Mouse (Mus musculus): ENCODE data around the gene Dad1. TPM values are rescaled to one million over a fixed set of nuclear protein-coding genes. Genes with fewer than 3 reads are reported as not detected.

Gene Dad1
- 388 and 425 TPM in 2 replicates for polyA plus RNA-seq (2021; fragmentation: Nextera tagmentation)
- long read RNA-seq, experiment 1, transcript Dad1-201 (3 exons, 878 nt) = major isoform, 80 of 82 reads
- long read RNA-seq, experiment 1, partial matches to known transcripts = 0 of 82 reads
- long read RNA-seq, experiment 1, other reads (novel, unspliced or antisense) = 2 of 82 reads
- long read RNA-seq, experiment 2, transcript Dad1-201 (3 exons, 878 nt) = major isoform, 312 of 319 reads
- long read RNA-seq, experiment 2, partial matches to known transcripts = 4 of 319 reads
- long read RNA-seq, experiment 2, other reads (novel, unspliced or antisense) = 2 of 319 reads

GRCm38 (mm10) chr14:54253741-54254291 lies at the start of gene Dad1, which contains the start of gene Abhd4:
Gene Dad1 (minus strand): TSS chr14:54254104.
Gene Abhd4 (plus strand): TSS chr14:54254188.

GRCm38 (mm10) chr14:54284839-54285238 lies 30.9 kb upstream of the Dad1 start, which contains the start of gene Olfr49:
Gene Olfr49 (minus strand): TSS chr14:54284939.

Other genes with a start within 250 kb of the Dad1 start
- 72.4 and 90.2 TPM in 2 replicates for gene Abhd4, start 84 bp upstream of the Dad1 start, polyA plus RNA-seq (2021; fragmentation: Nextera tagmentation)
- not detected in 2 replicates for gene Olfr49, start 30.8 kb upstream of the Dad1 start, polyA plus RNA-seq (2021; fragmentation: Nextera tagmentation)
- 36.9 and 48.4 TPM in 2 replicates for gene Oxa1l, start 106.7 kb upstream of the Dad1 start, polyA plus RNA-seq (2021; fragmentation: Nextera tagmentation)
- 1.0 and 2.1 TPM in 2 replicates for gene Slc7a7, start 163.7 kb upstream of the Dad1 start, polyA plus RNA-seq (2021; fragmentation: Nextera tagmentation)
- gene Mrpl52, start 172.8 kb upstream of the Dad1 start, polyA plus RNA-seq (2021; fragmentation: Nextera tagmentation) = 395 and 463 TPM in 2 replicates
- 2.3 and 6.2 TPM in 2 replicates for gene Mmp14, start 177.5 kb upstream of the Dad1 start, polyA plus RNA-seq (2021; fragmentation: Nextera tagmentation)
- gene Lrp10, start 210.0 kb upstream of the Dad1 start, polyA plus RNA-seq (2021; fragmentation: Nextera tagmentation) = 7.2 and 18.6 TPM in 2 replicates
- gene Rem2, start 222.0 kb upstream of the Dad1 start, polyA plus RNA-seq (2021; fragmentation: Nextera tagmentation) = 8.8 and 13.8 TPM in 2 replicates